ENCODE assay signal across 13 mouse cellular contexts in genomic region chr8:70276476-70276875, GRCm38 (mm10). TPM values are rescaled to one million over a fixed set of nuclear protein-coding genes. Genes with fewer than 3 reads are reported as not detected.
DNase-seq lines count a peak whose midpoint lies in the region; ATAC-seq and TF ChIP-seq lines count a peak whose summit lies in the region.
"Had no signal": no experiment of that assay in that cellular context is flagged by ENCODE, and none has a peak within 500 bp of the region (broad histone marks: within the 10 kb centered on the region; RNA-seq: fewer than 3 reads in every experiment).

No protein-coding gene starts in this region.

- H3K9me3 ChIP-seq in MEL (replicated peaks; ENCODE audit: insufficient read depth, low read length) = no peaks in the 10 kb centered on the region
- no peaks in the 10 kb centered on the region for H3K9me3 ChIP-seq in liver, postnatal 0 days (ENCODE audit: low read length)
- no peaks in the 10 kb centered on the region for H3K9me3 ChIP-seq in hindbrain, embryonic 13.5 days
- H3K9me3 ChIP-seq: forebrain, embryonic 15.5 days; hindbrain, embryonic 15.5 days had no signal

- no peak for TF ChIP-seq RAD21 in MEL (IDR thresholded peaks at IDR 0.05; ENCODE audit: low read depth, low read length)

- WGBS in liver, postnatal 0 days (ENCODE audit: insufficient replicate concordance) = 52% methylated on average over 3 of the region's 3 CpGs
- WGBS in hindbrain, embryonic 13.5 days = 89% methylated on average over 3 of the region's 3 CpGs

- H3K4me3 ChIP-seq in MEL (ENCODE audit: control insufficient read depth in 1 of 2, insufficient read depth in 1 of 2, low read depth in 2 of 2, low read length in 2 of 2) = no peak overlapping the region
- H3K4me3 ChIP-seq in liver, postnatal 0 days (ENCODE audit: low read depth, low read length) = no peak overlapping the region
- H3K4me3 ChIP-seq in hindbrain, embryonic 13.5 days = no peak overlapping the region
- H3K4me3 ChIP-seq: forebrain, embryonic 15.5 days; hindbrain, embryonic 15.5 days had no signal

- peak in 1 of 2 experiments; percentile 67; a peak in 2 of 4 replicates for TF ChIP-seq EP300 in MEL (IDR thresholded peaks at IDR 0.05; ENCODE audit: low read depth in 1 of 2, low read length in 2 of 2)
- TF ChIP-seq EP300 in liver, postnatal 0 days (IDR thresholded peaks at IDR 0.05; ENCODE audit: low read depth) = peak; percentile 59

- no peak for TF ChIP-seq POLR2A in MEL (IDR thresholded peaks at IDR 0.05; ENCODE audit: control insufficient read depth in 1 of 2, insufficient read depth in 1 of 2, low read depth in 1 of 2, low read length in 2 of 2, poor library complexity in 1 of 2)

- peak; percentile 49 for DNase-seq in MEL (ENCODE audit: low read depth, low spot score)
- DNase-seq in heart, adult 9 months (ENCODE audit: low spot score in 2 of 2) = peak; percentile 35 to 80
- peak; percentile 39 for DNase-seq in kidney, adult 9 months
- DNase-seq in liver, postnatal 0 days = no peak
- DNase-seq in cerebellum, adult 8-10 months = no peak
- no peak for DNase-seq in layer of hippocampus, postnatal 36 days
- no peak for DNase-seq in ovary, adult 18-20 months (ENCODE audit: low spot score)
- DNase-seq: thymus, adult 18-20 months had no signal

- H3K9ac ChIP-seq in MEL (ENCODE audit: control insufficient read depth, low read depth, low read length, poor library complexity, severe bottlenecking) = no peak overlapping the region
- H3K9ac ChIP-seq in liver, postnatal 0 days (replicated peaks) = no peak overlapping the region
- H3K9ac ChIP-seq in hindbrain, embryonic 13.5 days = no peak overlapping the region
- H3K9ac ChIP-seq: forebrain, embryonic 15.5 days; hindbrain, embryonic 15.5 days had no signal

- peak; percentile 52 for ATAC-seq in liver, postnatal 0 days
- no peak for ATAC-seq in hindbrain, embryonic 13.5 days (ENCODE audit: low FRiP score)
- ATAC-seq: activated CD4-positive, CD25-positive, alpha-beta regulatory T cell, adult 4 months; forebrain, embryonic 15.5 days had no signal

- H3K4me2 ChIP-seq in liver, postnatal 0 days (ENCODE audit: low read depth, low read length) = no peak overlapping the region
- H3K4me2 ChIP-seq in hindbrain, embryonic 13.5 days = no peak overlapping the region
- H3K4me2 ChIP-seq: forebrain, embryonic 15.5 days; hindbrain, embryonic 15.5 days had no signal

- H3K27ac ChIP-seq in MEL (ENCODE audit: control insufficient read depth, low read depth, low read length) = no peak overlapping the region
- peak overlapping the region; percentile 39; the same call in 1 of the 2 replicates for H3K27ac ChIP-seq in liver, postnatal 0 days (ENCODE audit: low read depth)
- H3K27ac ChIP-seq in hindbrain, embryonic 13.5 days = no peak overlapping the region
- H3K27ac ChIP-seq: forebrain, embryonic 15.5 days; hindbrain, embryonic 15.5 days had no signal

- H3K27me3 ChIP-seq in MEL (ENCODE audit: control insufficient read depth in 1 of 2, insufficient read depth in 2 of 2, low read length in 2 of 2) = no peaks in the 10 kb centered on the region
- no peaks in the 10 kb centered on the region for H3K27me3 ChIP-seq in liver, postnatal 0 days (ENCODE audit: insufficient read depth, low read length)
- H3K27me3 ChIP-seq in hindbrain, embryonic 13.5 days = 0 out of 2 replicates have a peak, but pooled peaks cover 4% of the 10 kb centered on the region
- H3K27me3 ChIP-seq: CH12.LX; forebrain, embryonic 15.5 days; hindbrain, embryonic 15.5 days had no signal

- no peaks in the 10 kb centered on the region for H3K79me2 ChIP-seq in MEL (ENCODE audit: control insufficient read depth, insufficient read depth, low read length, poor library complexity)

- H3K4me1 ChIP-seq in MEL (ENCODE audit: control insufficient read depth in 1 of 2, insufficient read depth in 2 of 2, low read length in 2 of 2) = peaks cover 7 to 23% of the 10 kb centered on the region in 2 experiments; a peak in 3 of 4 replicates
- H3K4me1 ChIP-seq in liver, postnatal 0 days (ENCODE audit: insufficient read depth) = peaks cover 17% of the 10 kb centered on the region
- peaks cover 5% of the 10 kb centered on the region; the same call in 1 of the 2 replicates for H3K4me1 ChIP-seq in hindbrain, embryonic 13.5 days (replicated peaks)
- H3K4me1 ChIP-seq: forebrain, embryonic 15.5 days; hindbrain, embryonic 15.5 days had no signal

- TF ChIP-seq CTCF in MEL (IDR thresholded peaks at IDR 0.05 in 2 of 3, conservative IDR thresholded peaks at IDR 0.05 in 1 of 3; ENCODE audit: control insufficient read depth in 1 of 3, insufficient read depth in 1 of 3, low read depth in 2 of 3, low read length in 3 of 3, poor library complexity in 1 of 3, severe bottlenecking in 1 of 3) = no peak
- no peak for TF ChIP-seq CTCF in liver, postnatal 0 days (IDR thresholded peaks at IDR 0.05; ENCODE audit: low read depth)

- no peaks in the 10 kb centered on the region; a peak in 1 of 4 replicates for H3K36me3 ChIP-seq in MEL (ENCODE audit: control insufficient read depth in 1 of 2, insufficient read depth in 2 of 2, low read length in 2 of 2)
- no peaks in the 10 kb centered on the region for H3K36me3 ChIP-seq in liver, postnatal 0 days (replicated peaks; ENCODE audit: insufficient read depth, low read length)
- H3K36me3 ChIP-seq in hindbrain, embryonic 13.5 days = no peaks in the 10 kb centered on the region
- H3K36me3 ChIP-seq: forebrain, embryonic 15.5 days; hindbrain, embryonic 15.5 days had no signal

TF ChIP-seq in MEL, 35 proteins besides CTCF, POLR2A, EP300 and RAD21:
- TF ChIP-seq ETS1 (IDR thresholded peaks at IDR 0.05; ENCODE audit: low read depth, low read length) = 0 out of 2 replicates have a peak, but pooled peaks have one; percentile 32
- TF ChIP-seq TAL1 (IDR thresholded peaks at IDR 0.05; ENCODE audit: low read length) = peak; percentile 91
- no peak for TF ChIP-seq KAT2A (conservative IDR thresholded peaks at IDR 0.05; ENCODE audit: low read depth, low read length)
- TF ChIP-seq ZNF384 (IDR thresholded peaks at IDR 0.05; ENCODE audit: low read depth, low read length) = no peak
- peak; percentile 78 for TF ChIP-seq TCF12 (IDR thresholded peaks at IDR 0.05; ENCODE audit: low read depth, low read length)
- no peak for TF ChIP-seq GABPA (IDR thresholded peaks at IDR 0.05; ENCODE audit: low read depth, low read length)

RNA-seq across cellular contexts. Expression of gene Homer3, which starts 6.2 kb away (rescaled TPM):
- 8.2 and 12.2 TPM in 2 replicates for total RNA-seq in MEL (2012; rRNA removed)
- 10 to 100 TPM in 1 of 2 experiments, not detected in 1; 22.8 TPM for polyA plus RNA-seq in MEL (2012; ENCODE audit: insufficient read depth in 1 of 2, insufficient read length in 2 of 2, low read depth in 1 of 2, low replicate concordance in 2 of 2, missing spikeins in 1 of 2)
- 4.3 and 5.6 TPM in 2 replicates for polyA plus RNA-seq in liver, postnatal 0 days (2015; fragmentation: Nextera tagmentation; extraction: Ambion mirVana)
- 10 to 100 TPM; 77.3 to 86.6 TPM for total RNA-seq in layer of hippocampus, postnatal 36 days (2021)
- polyA plus RNA-seq in hindbrain, embryonic 13.5 days (2015; fragmentation: Nextera tagmentation; extraction: Ambion mirVana) = 47.0 TPM in 2 replicates

RNA-seq across cellular contexts. Expression of gene Ddx49, which starts 25.8 kb away (rescaled TPM):
- total RNA-seq in MEL (2012; rRNA removed) = 94.1 and 102 TPM in 2 replicates
- polyA plus RNA-seq in MEL (2012; ENCODE audit: insufficient read depth in 1 of 2, insufficient read length in 2 of 2, low read depth in 1 of 2, low replicate concordance in 2 of 2, missing spikeins in 1 of 2) = 100 to 1,000 TPM in 1 of 2 experiments, not detected in 1; 116 TPM
- 15.2 and 16.3 TPM in 2 replicates for polyA plus RNA-seq in liver, postnatal 0 days (2015; fragmentation: Nextera tagmentation; extraction: Ambion mirVana)
- total RNA-seq in layer of hippocampus, postnatal 36 days (2021) = 10 to 100 TPM; 39.7 to 40.2 TPM
- polyA plus RNA-seq in hindbrain, embryonic 13.5 days (2015; fragmentation: Nextera tagmentation; extraction: Ambion mirVana) = 45.8 and 50.9 TPM in 2 replicates

RNA-seq across cellular contexts. Expression of gene Cope, which starts 25.8 kb away (rescaled TPM):
- total RNA-seq in MEL (2012; rRNA removed) = 132 and 134 TPM in 2 replicates
- polyA plus RNA-seq in MEL (2012; ENCODE audit: insufficient read depth in 1 of 2, insufficient read length in 2 of 2, low read depth in 1 of 2, low replicate concordance in 2 of 2, missing spikeins in 1 of 2) = 100 to 1,000 TPM in 1 of 2 experiments, not detected in 1; 232 TPM
- 162 and 171 TPM in 2 replicates for polyA plus RNA-seq in liver, postnatal 0 days (2015; fragmentation: Nextera tagmentation; extraction: Ambion mirVana)
- 100 to 1,000 TPM; 129 to 133 TPM for total RNA-seq in layer of hippocampus, postnatal 36 days (2021)
- 275 and 288 TPM in 2 replicates for polyA plus RNA-seq in hindbrain, embryonic 13.5 days (2015; fragmentation: Nextera tagmentation; extraction: Ambion mirVana)

RNA-seq across cellular contexts. Expression of gene Cers1, which starts 39.1 kb away (rescaled TPM):
- 3.4 and 5.0 TPM in 2 replicates for total RNA-seq in MEL (2012; rRNA removed)
- 1 to 10 TPM in 1 of 2 experiments, not detected in 1; 7.7 TPM for polyA plus RNA-seq in MEL (2012; ENCODE audit: insufficient read depth in 1 of 2, insufficient read length in 2 of 2, low read depth in 1 of 2, low replicate concordance in 2 of 2, missing spikeins in 1 of 2)
- 0.12 TPM in 1 of 2 replicates, not detected in the other for polyA plus RNA-seq in liver, postnatal 0 days (2015; fragmentation: Nextera tagmentation; extraction: Ambion mirVana)
- 100 to 1,000 TPM; 116 to 127 TPM for total RNA-seq in layer of hippocampus, postnatal 36 days (2021)
- 24.5 and 25.1 TPM in 2 replicates for polyA plus RNA-seq in hindbrain, embryonic 13.5 days (2015; fragmentation: Nextera tagmentation; extraction: Ambion mirVana)
- polyA plus RNA-seq: activated CD4-positive, CD25-positive, alpha-beta regulatory T cell, adult 4 months had no signal

RNA-seq across cellular contexts. Expression of gene Armc6, which starts 42.2 kb away (rescaled TPM):
- total RNA-seq in MEL (2012; rRNA removed) = 50.2 and 63.9 TPM in 2 replicates
- 10 to 100 TPM in 1 of 2 experiments, not detected in 1; 39.5 TPM for polyA plus RNA-seq in MEL (2012; ENCODE audit: insufficient read depth in 1 of 2, insufficient read length in 2 of 2, low read depth in 1 of 2, low replicate concordance in 2 of 2, missing spikeins in 1 of 2)
- 5.3 and 6.3 TPM in 2 replicates for polyA plus RNA-seq in liver, postnatal 0 days (2015; fragmentation: Nextera tagmentation; extraction: Ambion mirVana)
- 10 to 100 TPM; 47.0 to 50.5 TPM for total RNA-seq in layer of hippocampus, postnatal 36 days (2021)
- polyA plus RNA-seq in hindbrain, embryonic 13.5 days (2015; fragmentation: Nextera tagmentation; extraction: Ambion mirVana) = 79.1 and 89.7 TPM in 2 replicates

Comparison
In these comparisons a context has a peak if more than half of its experiments do, and no peak if none do; other contexts are left out.
1. DNase-seq: peak in MEL (single experiment), heart, adult 9 months (2 of 2) and kidney, adult 9 months (single experiment); none in liver, postnatal 0 days (single experiment), cerebellum, adult 8-10 months (single experiment), layer of hippocampus, postnatal 36 days (0 of 2) and ovary, adult 18-20 months (single experiment).